Mouse (Mus musculus): ENCODE results near the gene Tas2r134. TPM values are rescaled to one million over a fixed set of nuclear protein-coding genes. Genes with fewer than 3 reads are reported as not detected.

The Tas2r134 gene
- total and polyA plus RNA-seq, 2 experiments from 2014 or later, result not detected

DNA sequence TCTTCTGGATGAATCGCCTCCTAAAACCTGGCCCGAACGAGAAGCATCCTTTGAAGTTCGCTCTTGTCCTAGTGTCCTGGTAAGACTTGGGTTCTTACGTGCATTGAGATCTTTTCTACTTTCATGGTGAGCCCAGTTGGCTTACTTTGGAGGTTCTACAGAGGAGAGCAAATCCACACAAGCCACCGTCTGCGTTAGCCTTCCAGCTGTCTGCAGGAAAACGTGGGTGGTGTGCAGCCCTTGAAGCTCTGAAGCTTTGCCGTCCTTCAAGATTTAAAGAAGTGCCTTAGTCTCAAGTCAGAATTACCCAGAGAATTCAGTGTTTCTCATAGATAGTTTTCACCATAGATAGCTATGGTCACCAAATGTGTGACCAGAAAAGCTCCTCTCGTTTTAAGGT, 24.8 kb downstream of the Tas2r134 start:
- no peak for TF ChIP-seq CTCF (IDR thresholded peaks at IDR 0.05; ENCODE audit: low read depth)
- TF ChIP-seq EP300 (IDR thresholded peaks at IDR 0.05; ENCODE audit: low read depth), result no peak
- Histone ChIP-seq H3K27me3 (ENCODE audit: control insufficient read depth, insufficient read depth, low read length) (no peaks in the 10 kb centered on the region), H3K36me3 (replicated peaks; ENCODE audit: control insufficient read depth, insufficient read depth, low read length) (no peaks in the 10 kb centered on the region), H3K4me3 (ENCODE audit: low read depth, low read length) (no peak overlapping the region), H3K27ac (ENCODE audit: low read depth) (no peak overlapping the region), H3K4me1 (ENCODE audit: control insufficient read depth, insufficient read depth) (no peaks in the 10 kb centered on the region), H3K9me3 (replicated peaks; ENCODE audit: control insufficient read depth, low read length) (no peaks in the 10 kb centered on the region), H3K9ac (replicated peaks; ENCODE audit: low read depth, low read length) (no peak overlapping the region), H3K4me2 (ENCODE audit: low read depth, low read length) (no peak overlapping the region)
- DNase-seq (ENCODE audit: low spot score) (no peak), ATAC-seq (ENCODE audit: insufficient read depth, low read depth) (no peak)
- WGBS, result 89% methylated on average over 10 of the region's 10 CpGs

DNA sequence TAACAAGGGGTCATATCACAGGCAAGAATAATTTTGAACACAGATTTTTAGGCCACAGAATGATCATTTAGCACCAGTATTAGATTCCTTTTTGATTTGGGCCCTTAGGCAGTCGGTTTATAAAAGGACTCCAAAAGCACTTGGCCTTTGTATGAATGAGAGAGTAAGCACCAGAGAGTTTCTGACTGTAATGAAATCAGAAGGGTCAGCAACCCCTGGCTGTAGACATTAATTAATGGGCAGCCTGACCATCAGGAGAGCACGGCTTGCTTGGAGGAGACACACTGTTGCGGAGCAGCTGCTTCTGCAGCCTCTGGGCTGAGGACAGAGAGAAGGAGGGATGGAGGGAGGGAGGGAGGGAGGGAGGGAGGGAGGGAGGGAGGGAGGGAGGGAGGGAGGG, 30.4 kb downstream of the Tas2r134 start:
- no peak for ATAC-seq (ENCODE audit: insufficient read depth, low read depth)
- H3K9ac ChIP-seq (replicated peaks; ENCODE audit: low read depth, low read length), result no peak overlapping the region
- H3K4me2 ChIP-seq (ENCODE audit: low read depth, low read length), result no peak overlapping the region
- 59% methylated on average over 3 of the region's 3 CpGs for WGBS
- no peak overlapping the region for H3K4me3 ChIP-seq (ENCODE audit: low read depth, low read length)
- no peak for DNase-seq (ENCODE audit: low spot score)
- no peak overlapping the region for H3K27ac ChIP-seq (ENCODE audit: low read depth)
- no peaks in the 10 kb centered on the region for H3K27me3 ChIP-seq (ENCODE audit: control insufficient read depth, insufficient read depth, low read length)
- H3K9me3 ChIP-seq (replicated peaks; ENCODE audit: control insufficient read depth, low read length), result no peaks in the 10 kb centered on the region
- TF ChIP-seq EP300 (IDR thresholded peaks at IDR 0.05; ENCODE audit: low read depth) (no peak), CTCF (IDR thresholded peaks at IDR 0.05; ENCODE audit: low read depth) (no peak)
- H3K4me1 ChIP-seq (ENCODE audit: control insufficient read depth, insufficient read depth), result no peaks in the 10 kb centered on the region
- H3K36me3 ChIP-seq (replicated peaks; ENCODE audit: control insufficient read depth, insufficient read depth, low read length), result no peaks in the 10 kb centered on the region

DNA sequence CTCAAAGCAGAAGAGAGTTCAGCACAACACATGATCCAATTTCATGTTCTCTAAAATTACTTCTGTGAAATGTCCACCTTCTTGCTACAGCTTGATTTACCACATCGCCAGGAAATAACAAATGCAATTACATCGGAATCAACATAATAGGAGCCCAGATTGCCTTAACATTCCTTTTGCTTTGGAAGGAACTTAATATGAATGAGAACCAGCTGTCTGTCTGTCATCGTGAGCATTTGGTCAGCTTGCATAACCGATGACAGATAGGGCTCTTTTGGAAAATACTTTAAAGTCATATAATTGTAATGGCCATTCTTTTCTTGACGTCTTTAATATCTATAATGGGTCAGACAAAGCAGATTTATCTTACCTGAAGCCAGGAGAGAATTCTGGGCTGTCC, 31.0 kb downstream of the Tas2r134 start:
- DNase-seq (ENCODE audit: low spot score) (no peak), ATAC-seq (ENCODE audit: insufficient read depth, low read depth) (no peak)
- H3K4me2 ChIP-seq (ENCODE audit: low read depth, low read length), result no peak overlapping the region
- no peaks in the 10 kb centered on the region for H3K27me3 ChIP-seq (ENCODE audit: control insufficient read depth, insufficient read depth, low read length)
- 61% methylated on average over 5 of the region's 5 CpGs for WGBS
- H3K9ac ChIP-seq (replicated peaks; ENCODE audit: low read depth, low read length), result no peak overlapping the region
- H3K4me3 ChIP-seq (ENCODE audit: low read depth, low read length), result no peak overlapping the region
- H3K4me1 ChIP-seq (ENCODE audit: control insufficient read depth, insufficient read depth), result no peaks in the 10 kb centered on the region
- no peaks in the 10 kb centered on the region for H3K36me3 ChIP-seq (replicated peaks; ENCODE audit: control insufficient read depth, insufficient read depth, low read length)
- no peak overlapping the region for H3K27ac ChIP-seq (ENCODE audit: low read depth)
- no peak for TF ChIP-seq CTCF (IDR thresholded peaks at IDR 0.05; ENCODE audit: low read depth)
- no peak for TF ChIP-seq EP300 (IDR thresholded peaks at IDR 0.05; ENCODE audit: low read depth)
- H3K9me3 ChIP-seq (replicated peaks; ENCODE audit: control insufficient read depth, low read length), result no peaks in the 10 kb centered on the region

DNA sequence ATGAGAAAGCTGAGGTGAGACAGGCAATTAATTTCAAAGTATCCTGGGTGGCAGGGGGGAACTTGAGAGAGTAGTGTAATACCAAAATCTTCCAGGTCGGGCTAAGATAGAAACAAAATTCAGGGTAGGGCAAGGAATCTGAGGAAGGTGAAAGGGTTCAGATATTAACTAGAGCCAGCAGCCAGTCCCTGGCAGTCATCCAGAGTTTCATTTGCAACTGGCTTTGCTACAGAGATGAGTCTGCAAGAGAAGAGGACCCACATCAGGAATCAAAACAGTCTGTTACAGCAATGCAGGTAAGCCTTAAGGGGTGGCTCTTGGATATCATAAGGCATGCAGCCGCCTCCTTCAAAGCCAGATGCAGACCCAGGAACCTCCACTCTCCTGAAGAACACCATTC, 47.0 kb downstream of the Tas2r134 start:
- DNase-seq (ENCODE audit: low spot score), result no peak

More for the DNA sequence above, 47.0 kb downstream of the Tas2r134 start:
- H3K4me3 ChIP-seq (ENCODE audit: low read depth, low read length), result no peak overlapping the region
- H3K4me1 ChIP-seq (ENCODE audit: control insufficient read depth, insufficient read depth), result peaks cover 4% of the 10 kb centered on the region; the same call in 1 of the 2 replicates
- H3K27me3 ChIP-seq (ENCODE audit: control insufficient read depth, insufficient read depth, low read length), result no peaks in the 10 kb centered on the region
- H3K9me3 ChIP-seq (replicated peaks; ENCODE audit: control insufficient read depth, low read length), result no peaks in the 10 kb centered on the region
- TF ChIP-seq CTCF (IDR thresholded peaks at IDR 0.05; ENCODE audit: low read depth) (no peak), EP300 (IDR thresholded peaks at IDR 0.05; ENCODE audit: low read depth) (no peak)
- no peak for ATAC-seq (ENCODE audit: insufficient read depth, low read depth)
- no peak overlapping the region for H3K9ac ChIP-seq (replicated peaks; ENCODE audit: low read depth, low read length)
- no peaks in the 10 kb centered on the region for H3K36me3 ChIP-seq (replicated peaks; ENCODE audit: control insufficient read depth, insufficient read depth, low read length)
- 58% methylated on average over 2 of the region's 2 CpGs for WGBS
- no peak overlapping the region for H3K27ac ChIP-seq (ENCODE audit: low read depth)
- H3K4me2 ChIP-seq (ENCODE audit: low read depth, low read length), result no peak overlapping the region
